Mouse (Mus musculus) kidney, adult 11 months (tissue): ENCODE data around the gene Srms.
A peak's percentile ranks its signal among the peaks of the same experiment; 100 is the strongest.
"Not testable (repeated sequence)": the region's sequence is repeated elsewhere in the genome, so short reads cannot be mapped to it uniquely, and the experiment has no call there.

Source experiments
- DNase-seq: peaks from one replicate; pipeline ENCODE4 v3.0.0; 2022

The Srms gene

GRCm38 (mm10) chr2:181219538-181220216 lies 6.7 kb upstream of the Srms start, which contains the start of gene Fndc11:
TSS of gene Fndc11 (plus strand) at chr2:181220013.
- peak; percentile 86 for DNase-seq

GRCm38 (mm10) chr2:181218881-181219485 lies 6.0 kb upstream of the Srms start:
- no peak for DNase-seq

- DNase-seq: no peak
Measured at GRCm38 (mm10) chr2:181216037-181216436, 3.1 kb upstream of the Srms start.

GRCm38 (mm10) chr2:181212389-181213020 lies 480 bp downstream of the Srms start:
- no peak for DNase-seq

- DNase-seq: no peak
Measured at GRCm38 (mm10) chr2:181206118-181206517, 6.9 kb downstream of the Srms start.

- DNase-seq: no peak
Measured at GRCm38 (mm10) chr2:181205678-181206077, 7.3 kb downstream of the Srms start.

- no peak for DNase-seq
Measured at GRCm38 (mm10) chr2:181202886-181203285, 10.1 kb downstream of the Srms start.

GRCm38 (mm10) chr2:181202422-181202821 lies 10.6 kb downstream of the Srms start, which contains the start of gene Ptk6:
TSS of gene Ptk6 (minus strand) at chr2:181202789.
- no peak for DNase-seq

GRCm38 (mm10) chr2:181201606-181202005 lies 11.4 kb downstream of the Srms start:
- DNase-seq: no peak

GRCm38 (mm10) chr2:181196628-181197300 lies 16.2 kb downstream of the Srms start:
- DNase-seq: peak; percentile 72

GRCm38 (mm10) chr2:181193044-181193443 lies 19.9 kb downstream of the Srms start:
- DNase-seq: no peak

- DNase-seq: no peak
Measured at GRCm38 (mm10) chr2:181191936-181192335, 21.0 kb downstream of the Srms start.

- not testable (repeated sequence) for DNase-seq
Measured at GRCm38 (mm10) chr2:181191385-181191784, 21.6 kb downstream of the Srms start.

GRCm38 (mm10) chr2:181189321-181189720 lies 23.7 kb downstream of the Srms start:
- no peak for DNase-seq

GRCm38 (mm10) chr2:181188681-181189080 lies 24.3 kb downstream of the Srms start:
- peak; percentile 18 for DNase-seq

- peak; percentile 97 for DNase-seq
Measured at GRCm38 (mm10) chr2:181187121-181188000, 25.6 kb downstream of the Srms start, which contains the start of gene Ppdpf. TSS of gene Ppdpf (plus strand) at chr2:181187247.

- peak; percentile 84 for DNase-seq
Measured at GRCm38 (mm10) chr2:181186635-181187034, 26.4 kb downstream of the Srms start.

GRCm38 (mm10) chr2:181180898-181181297 lies 32.1 kb downstream of the Srms start:
- DNase-seq: no peak

- no peak for DNase-seq
Measured at GRCm38 (mm10) chr2:181178471-181178870, 34.5 kb downstream of the Srms start.

GRCm38 (mm10) chr2:181178015-181178414 lies 35.0 kb downstream of the Srms start:
- no peak for DNase-seq

- DNase-seq: no peak
Measured at GRCm38 (mm10) chr2:181174646-181175045, 38.3 kb downstream of the Srms start.

- DNase-seq: no peak
Measured at GRCm38 (mm10) chr2:181166469-181166868, 46.5 kb downstream of the Srms start.
